Mouse (Mus musculus) testis, postnatal 14 days (tissue): ENCODE data around the gene BC005537.
A peak's percentile ranks its signal among the peaks of the same experiment; 100 is the strongest.
"Not testable (repeated sequence)": the region's sequence is repeated elsewhere in the genome, so short reads cannot be mapped to it uniquely, and the experiment has no call there.

Source experiments
- DNase-seq: peaks from one replicate; pipeline ENCODE4 v3.0.0; 2021; ENCODE audit warnings: low spot score

BC005537 gene

DNA sequence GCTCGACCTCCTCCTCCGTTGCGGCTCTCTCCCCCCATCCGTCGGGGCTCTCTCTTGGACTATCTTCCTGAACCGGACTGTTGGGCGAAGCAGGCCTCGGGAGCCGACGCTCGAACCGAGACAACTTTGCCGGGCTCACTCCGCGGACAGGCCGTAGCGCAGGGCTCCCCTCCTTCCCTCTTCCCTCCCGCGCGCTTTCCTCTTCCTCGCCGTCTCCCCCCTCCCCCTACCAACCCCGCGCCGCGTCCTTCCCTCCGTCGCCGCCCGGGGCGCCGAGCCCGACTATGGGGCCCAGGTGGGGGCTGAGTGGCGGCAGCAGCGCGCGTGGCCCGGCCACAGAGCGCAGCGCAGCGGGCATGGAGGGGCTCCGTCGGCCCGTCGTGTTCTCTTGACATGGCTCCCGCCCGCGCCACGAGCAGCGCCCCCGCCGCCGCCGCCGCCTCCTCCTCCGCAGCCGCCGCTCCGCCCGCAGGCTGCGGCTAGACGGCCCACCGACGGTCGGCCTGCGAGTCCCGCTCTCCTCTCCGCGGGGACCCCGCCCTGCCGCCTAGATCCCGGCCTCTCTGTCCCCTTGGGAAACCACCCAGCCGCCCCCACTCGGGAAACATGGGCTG lies at the start of gene BC005537:
TSS of gene BC005537 (plus strand) at position 350 of the 614 bp plus-strand sequence.
- DNase-seq = no peak

GRCm38 (mm10) chr13:24756756-24757155 lies 44.7 kb upstream of the BC005537 start:
- DNase-seq = no peak

GRCm38 (mm10) chr13:24757820-24758564 lies 43.5 kb upstream of the BC005537 start:
- no peak for DNase-seq

DNA sequence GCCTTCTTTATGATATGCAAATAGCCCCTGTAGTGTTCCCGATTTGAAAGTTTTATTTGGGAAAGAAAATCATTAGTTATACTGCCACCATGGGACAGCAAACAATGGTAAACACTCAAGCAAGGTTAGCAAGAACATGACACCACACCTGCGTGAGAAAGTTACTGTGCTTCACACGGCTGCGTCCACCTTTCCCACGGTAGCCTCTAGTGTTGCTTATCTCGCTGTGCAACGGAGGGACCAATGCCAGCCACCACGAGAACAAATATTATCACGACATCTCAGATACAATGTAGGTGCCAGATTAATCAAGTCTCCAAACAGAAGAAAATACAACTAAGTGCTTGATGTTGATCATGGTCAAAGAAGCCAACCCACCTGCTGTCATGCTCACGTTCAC lies 42.0 kb upstream of the BC005537 start:
- DNase-seq = no peak

- no peak for DNase-seq
These were observed 41.0 kb upstream of the BC005537 start for GRCm38 (mm10) chr13:24760351-24760870.

DNA sequence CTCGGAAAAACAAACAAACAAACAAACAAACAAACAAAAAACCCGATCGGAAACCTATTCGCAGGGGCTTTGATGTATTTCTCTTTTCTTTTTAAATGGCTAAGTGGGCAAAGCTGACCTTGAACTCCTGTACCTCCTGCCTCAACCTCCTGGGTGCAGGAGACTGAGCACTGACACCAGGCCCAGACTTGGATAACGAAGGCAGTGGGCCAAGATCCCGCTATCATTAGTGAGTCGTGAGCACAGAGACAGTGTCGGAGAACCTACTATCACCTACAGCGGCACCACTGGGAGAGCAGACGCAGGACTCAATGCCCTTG lies 40.4 kb upstream of the BC005537 start:
- DNase-seq = no peak

DNA sequence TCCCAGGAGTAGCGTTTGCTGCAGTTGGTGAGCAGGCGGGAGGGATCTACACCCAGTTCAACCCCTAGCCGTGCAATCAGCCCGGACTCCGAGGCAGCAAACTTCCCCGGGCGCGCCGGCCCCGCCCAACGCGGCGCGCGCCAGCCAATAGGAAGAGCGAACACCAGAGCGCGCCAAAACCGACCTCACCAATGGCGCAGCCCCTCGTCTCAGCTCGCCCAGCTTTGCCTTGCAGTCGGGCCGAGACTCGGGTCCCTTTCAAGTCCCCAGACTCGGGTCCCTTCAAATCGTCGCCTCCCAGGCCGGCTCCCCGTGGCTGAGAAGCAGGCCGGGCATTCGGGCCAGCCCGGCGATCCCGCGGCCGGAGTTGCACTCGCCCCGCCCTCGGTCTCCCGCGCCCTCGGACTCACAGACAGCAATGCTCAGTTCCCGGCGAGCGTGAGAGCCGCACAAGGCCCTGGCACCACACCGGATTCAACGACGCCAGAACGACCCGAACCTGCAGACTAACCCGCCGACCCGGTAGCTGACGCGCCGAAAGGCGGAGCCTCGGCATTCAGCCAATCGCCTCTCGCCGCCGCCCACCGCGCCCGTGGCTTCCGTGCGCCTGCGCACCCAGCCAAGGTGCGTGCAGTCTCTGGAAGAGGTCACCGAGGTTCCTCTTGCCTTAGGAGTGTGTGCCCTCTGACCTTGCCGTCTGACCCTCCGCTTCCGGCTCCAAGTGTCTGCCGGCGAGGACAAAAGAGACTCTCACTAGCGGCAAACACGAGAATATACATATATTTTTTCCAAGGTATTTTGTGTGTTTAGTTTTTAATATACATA lies 39.8 kb upstream of the BC005537 start, which contains the start of gene Gmnn:
TSS of gene Gmnn (minus strand) at position 521 of the 825 bp plus-strand sequence.
- peak; percentile 91 for DNase-seq

DNA sequence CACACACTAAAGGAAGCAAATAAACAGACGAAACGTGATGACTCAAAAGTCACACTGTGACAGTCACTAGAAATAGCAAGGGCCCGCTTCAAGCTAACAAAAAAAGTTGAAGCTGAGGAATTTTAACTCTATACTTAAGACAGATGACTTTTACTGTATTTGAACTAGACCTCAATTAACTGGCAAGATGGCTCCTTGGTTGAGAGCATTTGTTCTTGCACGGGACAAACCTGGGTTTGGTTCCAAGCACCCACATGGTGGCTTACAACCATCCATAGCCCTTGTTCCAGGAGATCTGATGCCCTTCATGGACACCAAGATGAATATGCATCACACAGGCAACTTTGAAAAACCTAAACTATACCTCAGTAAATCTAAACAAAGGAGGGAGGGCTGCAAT lies 39.2 kb upstream of the BC005537 start:
- no peak for DNase-seq

- DNase-seq = not testable (repeated sequence)
These were observed 33.6 kb upstream of the BC005537 start for GRCm38 (mm10) chr13:24767809-24768208.

DNA sequence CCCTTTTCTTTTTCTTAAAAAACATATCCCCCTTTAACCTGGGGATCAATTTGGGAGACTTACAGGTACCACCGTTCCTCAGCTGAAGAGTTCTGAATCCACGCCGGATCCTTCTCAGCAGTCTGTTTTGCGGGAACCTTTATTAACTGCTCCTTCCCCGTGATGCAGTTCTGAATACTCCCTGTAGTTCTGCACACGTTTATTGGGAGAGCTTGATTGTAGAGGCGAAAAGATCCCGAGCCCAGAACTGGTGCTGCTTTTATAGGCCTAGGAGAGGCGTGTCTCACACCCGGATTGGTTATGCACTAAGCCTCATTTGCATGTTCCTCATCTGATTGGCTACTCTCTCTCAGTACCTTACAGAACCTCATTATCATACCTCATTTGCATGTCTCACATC lies 30.0 kb upstream of the BC005537 start:
- DNase-seq = not testable (repeated sequence)

DNA sequence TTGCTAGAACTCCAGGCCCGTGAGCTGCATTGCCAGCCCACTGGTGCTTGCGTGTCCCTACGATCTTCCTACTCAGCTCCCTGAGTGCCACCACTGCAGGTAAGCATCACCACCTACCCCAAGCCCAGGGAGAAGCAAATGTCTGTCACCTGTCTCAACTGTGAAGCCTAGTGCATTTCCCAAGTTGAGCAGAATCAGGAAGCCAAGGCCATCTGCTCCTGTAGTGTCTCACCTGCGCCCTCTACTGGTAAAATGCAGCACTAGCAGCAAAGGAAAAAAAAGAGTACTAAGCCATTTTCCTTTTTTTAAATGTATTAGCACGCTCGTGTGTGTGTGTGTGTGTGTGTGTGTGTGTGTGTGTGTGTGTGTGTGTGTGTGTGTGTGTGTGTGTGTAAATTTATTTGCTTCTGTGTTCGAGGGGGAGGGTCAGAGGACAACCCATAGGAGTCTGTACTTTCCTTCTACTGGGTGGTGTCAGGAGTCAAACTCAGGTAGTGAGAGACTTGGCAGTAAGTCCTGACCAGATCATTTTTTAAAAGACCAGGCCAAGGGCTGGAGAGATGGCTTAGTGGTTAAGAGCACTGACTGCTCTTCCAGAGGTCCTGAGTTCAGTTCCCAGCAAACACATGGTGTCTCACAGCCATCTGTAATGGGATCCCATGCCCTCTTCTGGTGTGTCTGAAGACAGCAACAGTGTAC lies 25.2 kb upstream of the BC005537 start:
- DNase-seq = peak; percentile 35

- no peak for DNase-seq
These were observed 23.4 kb upstream of the BC005537 start for GRCm38 (mm10) chr13:24778026-24778425.

GRCm38 (mm10) chr13:24778706-24779380 lies 22.6 kb upstream of the BC005537 start:
- DNase-seq = no peak

DNA sequence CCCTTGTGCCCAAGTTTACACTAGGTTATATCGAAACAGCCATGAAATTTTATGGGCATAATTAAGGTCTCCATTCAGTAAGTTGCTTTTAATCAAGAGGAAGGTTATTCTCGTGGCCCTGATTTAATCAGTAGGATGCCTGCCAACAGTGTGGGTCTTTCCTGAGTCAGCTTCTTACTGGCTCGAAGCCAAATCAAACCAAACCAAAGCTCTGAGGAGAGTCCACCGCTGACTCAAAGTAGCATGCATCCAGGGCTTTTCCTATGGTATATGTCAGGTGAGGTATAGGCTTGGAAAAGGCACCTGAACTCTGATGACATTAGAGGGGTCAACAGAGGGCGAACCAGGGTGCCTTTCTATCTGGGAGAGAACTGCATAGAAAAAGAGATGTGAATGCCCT lies 19.5 kb upstream of the BC005537 start:
- DNase-seq = no peak

DNA sequence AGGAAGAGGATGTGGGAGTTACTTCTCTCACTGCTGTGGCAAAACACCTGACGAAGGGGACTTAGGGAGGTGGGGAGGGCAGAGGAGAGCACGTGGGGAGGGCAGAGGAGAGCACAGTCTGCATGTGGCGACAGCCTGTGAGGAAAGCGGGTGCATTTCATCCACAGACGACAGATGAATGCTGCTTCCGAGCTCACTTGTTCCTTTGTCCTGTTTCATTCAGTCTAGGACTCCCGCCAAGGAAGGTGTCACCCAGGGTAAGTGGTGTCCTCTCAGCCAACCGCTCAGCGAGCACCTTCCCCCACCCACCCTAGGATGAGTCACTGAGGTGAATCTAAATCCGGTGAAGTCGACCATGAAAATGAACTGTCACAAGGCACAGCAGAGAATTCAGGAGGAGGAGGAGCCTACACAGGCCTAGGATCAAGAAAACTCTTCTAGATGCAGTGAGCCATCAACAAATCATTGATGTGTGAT lies 15.4 kb upstream of the BC005537 start:
- no peak for DNase-seq

DNA sequence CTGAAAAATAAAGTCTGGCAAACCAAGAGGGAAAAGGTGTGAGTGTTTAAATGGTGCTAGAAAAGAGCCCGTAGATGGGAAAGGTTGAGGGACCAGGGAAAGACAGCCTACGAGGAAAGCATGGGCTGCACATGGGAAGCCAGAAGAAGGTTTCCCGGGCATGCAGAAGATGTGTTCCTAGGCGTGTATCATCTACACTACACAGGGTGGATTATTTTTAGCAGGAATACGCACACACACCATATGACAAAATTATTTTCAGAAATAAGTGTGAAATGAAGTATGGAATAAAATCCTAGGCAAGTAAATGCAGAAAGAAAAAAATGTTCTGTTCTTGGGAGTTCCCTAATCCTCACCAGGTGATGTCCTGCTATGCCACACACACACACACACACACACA lies 14.0 kb upstream of the BC005537 start:
- no peak for DNase-seq

DNA sequence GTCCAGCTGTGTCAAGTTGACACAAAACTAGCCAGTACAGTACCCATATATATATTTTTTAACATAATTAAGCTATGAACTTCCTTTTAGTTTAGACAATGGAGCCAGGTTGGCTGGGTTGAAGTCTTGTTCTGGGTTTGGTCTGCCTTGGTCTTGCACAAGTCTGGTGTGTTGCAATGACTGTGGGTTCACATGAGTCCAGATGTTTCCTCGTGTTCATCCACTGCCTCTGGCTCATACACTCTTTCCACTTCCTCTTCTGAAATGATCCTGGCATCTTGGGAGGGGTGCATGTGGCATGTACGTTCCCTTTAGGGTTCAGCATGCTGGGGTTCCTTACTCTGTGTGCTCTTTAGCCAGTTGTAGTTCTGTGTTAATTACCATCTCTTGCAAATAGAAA lies 10.1 kb upstream of the BC005537 start:
- no peak for DNase-seq

DNA sequence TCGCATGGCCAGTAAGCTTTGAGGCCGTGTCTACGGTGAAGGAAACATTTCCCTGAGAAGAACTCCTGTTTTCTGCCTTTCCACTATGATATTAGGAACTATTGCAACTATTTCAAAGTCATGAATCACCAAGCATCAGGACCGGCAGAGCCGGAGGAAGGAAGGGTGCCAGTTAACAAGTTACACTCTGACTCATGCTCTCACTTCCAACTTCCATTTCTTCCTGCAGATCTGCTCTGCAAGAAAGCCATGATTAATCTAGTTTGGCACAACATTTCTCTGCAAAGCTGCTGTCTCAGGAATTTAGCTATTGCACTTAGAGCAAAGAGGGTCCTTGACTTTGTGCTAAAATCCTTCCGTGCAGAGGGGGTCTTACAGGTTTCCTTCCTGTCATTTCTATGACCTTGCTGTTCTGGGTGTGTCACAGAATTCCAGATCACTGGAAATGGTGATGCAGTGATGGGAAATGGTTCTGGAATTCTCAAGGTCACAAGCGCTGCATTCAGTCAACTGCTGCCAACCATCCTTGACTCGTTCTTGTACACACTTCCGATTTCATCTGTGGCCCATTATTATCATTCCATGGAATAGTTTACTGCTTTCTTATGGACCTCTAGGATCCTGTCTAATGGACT lies 8.9 kb upstream of the BC005537 start:
- no peak for DNase-seq

DNA sequence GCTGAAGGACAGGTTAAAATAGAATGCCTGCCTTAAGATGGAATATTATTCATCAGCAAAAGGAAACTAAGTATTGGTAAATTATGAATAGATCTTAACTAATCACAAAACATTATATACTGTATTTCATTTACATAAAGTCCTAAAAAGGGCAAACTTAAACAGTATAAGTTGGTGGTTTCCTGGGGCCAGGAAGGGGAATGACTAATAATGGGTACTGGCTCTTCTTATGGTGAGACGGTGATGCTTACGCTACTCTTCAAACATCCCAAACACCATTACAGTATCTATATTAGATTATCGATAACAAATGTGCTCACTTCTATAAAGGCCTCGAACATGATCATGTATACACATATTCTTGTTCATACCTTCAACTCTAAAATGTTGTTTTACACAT lies 2.8 kb upstream of the BC005537 start:
- no peak for DNase-seq

- no peak for DNase-seq
These were observed 2.1 kb upstream of the BC005537 start for GRCm38 (mm10) chr13:24799378-24799777.
